Mouse (Mus musculus): ENCODE results near the gene Slc12a4.
"Not testable (repeated sequence)": the region's sequence is repeated elsewhere in the genome, so short reads cannot be mapped to it uniquely, and the experiment has no call there.

Slc12a4 gene

GRCm38 (mm10) chr8:105965905-105966341 lies at the start of gene Slc12a4:
Slc12a4 (minus strand) TSS chr8:105966097.
- peak in 1 of 2 experiments; percentile 56 for DNase-seq (ENCODE audit: low spot score in 2 of 2)

GRCm38 (mm10) chr8:106012203-106012602 lies 46.3 kb upstream of the Slc12a4 start:
- DNase-seq (ENCODE audit: low spot score in 2 of 2), result not testable (repeated sequence)

GRCm38 (mm10) chr8:106011643-106011986 lies 45.7 kb upstream of the Slc12a4 start, which contains the start of gene Ddx28:
Ddx28 (minus strand) TSS chr8:106011882.
- DNase-seq (ENCODE audit: low spot score in 2 of 2), result no peak

- DNase-seq (ENCODE audit: low spot score in 2 of 2), result peak; percentile 85 to 92
These were observed 45.1 kb upstream of the Slc12a4 start for GRCm38 (mm10) chr8:106010748-106011642.

- DNase-seq (ENCODE audit: low spot score in 2 of 2), result not testable (repeated sequence)
These were observed 42.0 kb upstream of the Slc12a4 start for GRCm38 (mm10) chr8:106007891-106008290.

- no peak for DNase-seq (ENCODE audit: low spot score in 2 of 2)
These were observed 41.2 kb upstream of the Slc12a4 start for GRCm38 (mm10) chr8:106007135-106007534.

- no peak for DNase-seq (ENCODE audit: low spot score in 2 of 2)
These were observed 40.5 kb upstream of the Slc12a4 start for GRCm38 (mm10) chr8:106006413-106006812.

GRCm38 (mm10) chr8:106005875-106006274 lies 40.0 kb upstream of the Slc12a4 start, which contains the start of gene Dpep2nb:
Dpep2nb (minus strand) TSS chr8:106005975.
- DNase-seq (ENCODE audit: low spot score in 2 of 2), result no peak

- DNase-seq (ENCODE audit: low spot score in 2 of 2), result no peak
These were observed 38.8 kb upstream of the Slc12a4 start for GRCm38 (mm10) chr8:106004538-106005207.

GRCm38 (mm10) chr8:106001908-106002307 lies 36.0 kb upstream of the Slc12a4 start:
- no peak for DNase-seq (ENCODE audit: low spot score in 2 of 2)

GRCm38 (mm10) chr8:105998971-105999370 lies 33.1 kb upstream of the Slc12a4 start:
- DNase-seq (ENCODE audit: low spot score in 2 of 2), result no peak

GRCm38 (mm10) chr8:105996359-105996758 lies 30.5 kb upstream of the Slc12a4 start:
- no peak for DNase-seq (ENCODE audit: low spot score in 2 of 2)

- no peak for DNase-seq (ENCODE audit: low spot score in 2 of 2)
These were observed 27.3 kb upstream of the Slc12a4 start for GRCm38 (mm10) chr8:105993226-105993625.

- DNase-seq (ENCODE audit: low spot score in 2 of 2), result no peak
These were observed 26.6 kb upstream of the Slc12a4 start for GRCm38 (mm10) chr8:105992499-105992898.

- DNase-seq (ENCODE audit: low spot score in 2 of 2), result no peak
These were observed 25.6 kb upstream of the Slc12a4 start for GRCm38 (mm10) chr8:105991546-105991945.

GRCm38 (mm10) chr8:105990856-105991387 lies 25.0 kb upstream of the Slc12a4 start, which contains the start of gene Dus2:
Dus2 (plus strand) TSS chr8:105991337.
- peak in 1 of 2 experiments; percentile 65 for DNase-seq (ENCODE audit: low spot score in 2 of 2)

- DNase-seq (ENCODE audit: low spot score in 2 of 2), result no peak
These were observed 22.6 kb upstream of the Slc12a4 start for GRCm38 (mm10) chr8:105988546-105988945.

GRCm38 (mm10) chr8:105983406-105983805 lies 17.5 kb upstream of the Slc12a4 start:
- not testable (repeated sequence) for DNase-seq (ENCODE audit: low spot score in 2 of 2)

GRCm38 (mm10) chr8:105981146-105981545 lies 15.2 kb upstream of the Slc12a4 start:
- DNase-seq (ENCODE audit: low spot score in 2 of 2), result no peak

GRCm38 (mm10) chr8:105979325-105979724 lies 13.4 kb upstream of the Slc12a4 start, which contains the start of gene Dpep3:
Dpep3 (minus strand) TSS chr8:105979429.
- DNase-seq (ENCODE audit: low spot score in 2 of 2), result no peak

GRCm38 (mm10) chr8:105975363-105975762 lies 9.5 kb upstream of the Slc12a4 start:
- no peak for DNase-seq (ENCODE audit: low spot score in 2 of 2)
